Mouse (Mus musculus) megakaryocyte-erythroid progenitor cell, adult 5-6 weeks (primary cell): Measurements from ENCODE around the gene Tas2r135. TPM values are rescaled to one million over a fixed set of nuclear protein-coding genes. Genes with fewer than 3 reads are reported as not detected.

Source experiments
- ATAC-seq: replicated peaks from 2 replicates; pipeline ENCODE4 v1.8.0; 2016; ENCODE audit warnings: mild to moderate bottlenecking, inconsistent platforms; ENCODE audit not compliant: severe bottlenecking, poor library complexity, low FRiP score, low TSS enrichment
- total RNA-seq, 2 experiments: library from RNA; stranded (forward) in 1 of 2; stranded (reverse) in 1 of 2; fragments of 200-1000, 215-1000 nt in 1 of 2; fragments of >200 nt in 1 of 2; fragmentation: Nextera tagmentation in 1 of 2; gene quantifications; 2 replicates each; pipeline ENCODE4 v1.2.3; 2014 to 2017

Tas2r135 gene
- total RNA-seq, 2 experiments from 2014 or later: not detected

GRCm38 (mm10) chr6:42399938-42400337 lies 5.3 kb upstream of the Tas2r135 start, which contains the start of gene Tas2r143:
Gene Tas2r143, plus strand, starts transcription at chr6:42400238.
- ATAC-seq: no peak

DNA sequence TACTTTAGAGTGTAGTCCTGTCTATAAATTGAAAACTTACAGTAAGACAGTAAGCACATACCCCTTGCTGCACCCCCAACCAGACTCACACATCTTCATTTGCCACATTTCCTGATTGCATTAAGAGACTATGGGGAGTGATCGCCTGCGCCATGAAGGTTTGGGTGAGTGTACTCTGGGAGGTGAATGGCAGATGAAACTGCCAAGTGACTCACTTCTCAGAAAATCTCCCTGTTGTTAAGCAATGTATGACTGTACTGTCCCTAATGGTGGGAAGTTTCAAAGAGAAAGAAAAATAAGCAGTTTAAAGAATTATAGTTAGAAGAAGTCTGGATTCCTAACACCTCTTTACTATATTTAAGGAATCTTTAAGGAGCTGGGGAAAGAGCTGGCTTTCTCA lies 14.2 kb downstream of the Tas2r135 start:
- ATAC-seq: no peak

GRCm38 (mm10) chr6:42421439-42421838 lies 16.2 kb downstream of the Tas2r135 start:
- no peak for ATAC-seq

- no peak for ATAC-seq
These were observed 19.2 kb downstream of the Tas2r135 start for GRCm38 (mm10) chr6:42424472-42424871.

DNA sequence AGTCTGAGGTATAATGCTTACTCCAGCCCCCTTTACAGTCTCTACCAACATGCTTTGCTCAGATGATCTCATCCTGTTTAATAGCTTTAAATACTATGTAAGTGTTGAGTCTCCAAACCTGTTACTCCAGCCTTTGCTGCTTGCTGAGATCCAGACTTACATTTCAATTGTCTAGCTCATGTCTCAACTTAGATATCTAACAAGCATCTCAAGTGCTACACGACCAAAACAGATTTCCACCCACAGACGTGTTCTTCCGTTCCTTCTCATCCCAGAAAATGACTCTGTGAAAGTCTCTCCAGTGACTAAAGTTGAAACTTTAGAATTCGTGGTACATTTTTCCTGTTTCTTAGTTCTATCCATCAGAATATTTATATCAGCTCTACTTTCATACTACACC lies 21.1 kb downstream of the Tas2r135 start:
- no peak for ATAC-seq

DNA sequence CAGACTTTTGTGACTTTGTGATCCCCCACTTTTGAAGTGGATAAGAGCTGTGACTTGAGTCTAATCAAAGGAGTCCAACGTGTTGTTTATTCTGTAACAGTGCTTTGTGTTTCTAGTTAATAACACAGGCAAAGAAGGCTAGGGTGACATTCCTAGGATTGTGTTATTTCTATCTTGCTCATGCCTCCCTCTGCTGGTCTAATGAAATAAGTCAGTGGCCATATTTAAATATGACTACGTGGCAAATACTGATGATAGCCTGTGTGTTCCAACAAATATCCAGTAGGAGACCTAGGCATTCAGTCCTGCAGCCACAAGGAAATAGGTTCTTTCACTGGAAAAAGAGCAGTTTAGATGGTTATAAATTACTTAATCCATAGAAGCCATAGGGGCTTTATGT lies 28.3 kb downstream of the Tas2r135 start:
- no peak for ATAC-seq

- ATAC-seq: peak; percentile 81
These were observed 29.2 kb downstream of the Tas2r135 start, which contains the start of gene Tas2r126 for GRCm38 (mm10) chr6:42434446-42434845. Gene Tas2r126, plus strand, starts transcription at chr6:42434535.

DNA sequence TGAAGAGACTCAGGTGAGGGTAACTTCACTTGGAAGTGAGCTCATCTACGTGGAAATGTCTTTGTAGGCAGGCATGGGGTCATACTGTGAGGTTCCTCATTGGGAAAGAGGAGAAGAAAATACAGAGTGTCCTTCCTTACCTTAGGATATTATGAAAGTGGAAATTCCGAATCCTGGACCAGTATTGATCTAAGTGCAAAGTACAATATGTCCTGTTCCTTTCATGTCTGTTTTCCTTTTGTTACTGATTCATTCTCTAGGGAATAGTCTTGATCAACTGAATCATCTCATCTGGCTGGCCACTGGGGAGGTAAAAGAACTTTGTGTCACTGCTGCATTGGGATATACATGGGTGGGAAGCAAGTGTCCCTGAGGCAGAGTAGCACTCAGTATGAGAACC lies 30.3 kb downstream of the Tas2r135 start:
- ATAC-seq: no peak

DNA sequence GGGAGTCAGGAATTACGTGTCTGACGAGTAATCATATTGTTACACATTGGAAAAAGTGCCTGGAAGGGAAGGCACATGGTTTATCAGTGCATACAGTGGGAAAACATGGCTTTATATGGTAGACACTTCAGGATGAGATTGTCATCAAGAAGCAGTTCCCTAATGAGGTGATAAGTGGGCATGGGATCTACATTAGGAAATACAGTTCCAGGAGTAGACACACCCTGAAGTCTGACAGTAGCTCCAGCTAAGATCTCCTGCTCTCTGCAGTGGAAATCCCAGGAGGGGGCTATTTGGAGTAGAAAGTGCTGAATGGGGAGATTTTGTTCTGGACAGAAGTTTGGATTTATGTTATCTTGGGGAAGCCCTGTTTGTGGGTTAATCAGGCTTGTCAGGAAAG lies 36.2 kb downstream of the Tas2r135 start:
- no peak for ATAC-seq

DNA sequence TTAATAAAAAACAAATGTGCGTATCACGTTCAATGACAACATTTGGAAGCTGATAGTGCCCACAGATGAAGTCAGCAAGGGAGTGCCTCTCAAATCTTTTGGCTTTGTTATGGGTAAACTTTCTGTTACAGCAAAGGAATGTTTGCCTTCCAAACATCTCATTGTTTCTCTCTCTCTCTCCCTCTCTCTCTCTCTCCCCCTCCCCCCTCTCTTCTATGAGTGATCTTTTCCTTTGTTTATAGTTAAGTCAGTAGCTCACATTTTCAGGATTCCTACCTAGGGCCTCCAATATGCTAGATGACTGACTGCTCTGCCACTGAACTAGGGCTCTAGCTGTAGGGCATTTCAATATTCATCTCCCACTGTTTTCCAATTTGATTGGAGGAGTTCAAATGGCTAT lies 39.3 kb downstream of the Tas2r135 start:
- no peak for ATAC-seq

- no peak for ATAC-seq
These were observed 42.1 kb downstream of the Tas2r135 start for GRCm38 (mm10) chr6:42447381-42447780.

Other genes starting within 250 kb of the Tas2r135 start
- not detected in 2 replicates for gene Tas2r144, start 190.1 kb upstream of the Tas2r135 start, total RNA-seq (2014; fragmentation: Nextera tagmentation)
- gene Tas2r144, start 190.1 kb upstream of the Tas2r135 start, total RNA-seq (2017): not detected in 2 replicates
- gene Gstk1, start 159.5 kb upstream of the Tas2r135 start, total RNA-seq (2014; fragmentation: Nextera tagmentation): 6.0 and 7.8 TPM in 2 replicates
- gene Gstk1, start 159.5 kb upstream of the Tas2r135 start, total RNA-seq (2017): 1.6 and 5.3 TPM in 2 replicates
- not detected in 2 replicates for gene Tmem139, start 143.5 kb upstream of the Tas2r135 start, total RNA-seq (2014; fragmentation: Nextera tagmentation)
- not detected in 2 replicates for gene Tmem139, start 143.5 kb upstream of the Tas2r135 start, total RNA-seq (2017)
- 68.3 and 86.6 TPM in 2 replicates for gene Casp2, start 140.4 kb upstream of the Tas2r135 start, total RNA-seq (2014; fragmentation: Nextera tagmentation)
- gene Casp2, start 140.4 kb upstream of the Tas2r135 start, total RNA-seq (2017): 51.2 and 76.1 TPM in 2 replicates
- gene Clcn1, start 118.7 kb upstream of the Tas2r135 start, total RNA-seq (2014; fragmentation: Nextera tagmentation): not detected in 2 replicates
- not detected in 2 replicates for gene Clcn1, start 118.7 kb upstream of the Tas2r135 start, total RNA-seq (2017)
- not detected in 2 replicates for gene Fam131b, start 80.8 kb upstream of the Tas2r135 start, total RNA-seq (2014; fragmentation: Nextera tagmentation)
- gene Fam131b, start 80.8 kb upstream of the Tas2r135 start, total RNA-seq (2017): not detected in 2 replicates
- 43.6 and 51.9 TPM in 2 replicates for gene Zyx, start 55.8 kb upstream of the Tas2r135 start, total RNA-seq (2014; fragmentation: Nextera tagmentation)
- gene Zyx, start 55.8 kb upstream of the Tas2r135 start, total RNA-seq (2017): 8.7 and 15.9 TPM in 2 replicates
- gene Epha1, start 32.2 kb upstream of the Tas2r135 start, total RNA-seq (2014; fragmentation: Nextera tagmentation): not detected in 2 replicates
- not detected in 2 replicates for gene Epha1, start 32.2 kb upstream of the Tas2r135 start, total RNA-seq (2017)
- gene Tas2r143, start 5.2 kb upstream of the Tas2r135 start, total RNA-seq (2014; fragmentation: Nextera tagmentation): 1.3 TPM in 1 of 2 replicates, not detected in the other
- gene Tas2r143, start 5.2 kb upstream of the Tas2r135 start, total RNA-seq (2017): not detected in 2 replicates
- not detected in 2 replicates for gene Tas2r126, start 29.1 kb downstream of the Tas2r135 start, total RNA-seq (2014; fragmentation: Nextera tagmentation)
- not detected in 2 replicates for gene Tas2r126, start 29.1 kb downstream of the Tas2r135 start, total RNA-seq (2017)
- gene Olfr458, start 59.8 kb downstream of the Tas2r135 start, total RNA-seq (2014; fragmentation: Nextera tagmentation): not detected in 2 replicates
- not detected in 2 replicates for gene Olfr458, start 59.8 kb downstream of the Tas2r135 start, total RNA-seq (2017)
- gene Olfr457, start 70.9 kb downstream of the Tas2r135 start, total RNA-seq (2014; fragmentation: Nextera tagmentation): not detected in 2 replicates
- gene Olfr457, start 70.9 kb downstream of the Tas2r135 start, total RNA-seq (2017): not detected in 2 replicates
- not detected in 2 replicates for gene Olfr456, start 81.8 kb downstream of the Tas2r135 start, total RNA-seq (2014; fragmentation: Nextera tagmentation)
- not detected in 2 replicates for gene Olfr456, start 81.8 kb downstream of the Tas2r135 start, total RNA-seq (2017)
- not detected in 2 replicates for gene Olfr455, start 142.2 kb downstream of the Tas2r135 start, total RNA-seq (2014; fragmentation: Nextera tagmentation)
- not detected in 2 replicates for gene Olfr455, start 142.2 kb downstream of the Tas2r135 start, total RNA-seq (2017)
- not detected in 2 replicates for gene Tcaf3, start 192.3 kb downstream of the Tas2r135 start, total RNA-seq (2014; fragmentation: Nextera tagmentation)
- not detected in 2 replicates for gene Tcaf3, start 192.3 kb downstream of the Tas2r135 start, total RNA-seq (2017)
- gene Tcaf2, start 239.8 kb downstream of the Tas2r135 start, total RNA-seq (2014; fragmentation: Nextera tagmentation): not detected in 2 replicates
- not detected in 2 replicates for gene Tcaf2, start 239.8 kb downstream of the Tas2r135 start, total RNA-seq (2017)